Mouse (Mus musculus) adrenal gland, adult 18-20 months (tissue): ENCODE results near the gene Lrrc38. TPM values are rescaled to one million over a fixed set of nuclear protein-coding genes. Genes with fewer than 3 reads are reported as not detected.

Experiments used
- total RNA-seq, 2 experiments: library from RNA; stranded (reverse); gene quantifications; 1 replicate in 1 of 2; 2 replicates in 1 of 2; pipeline ENCODE4 v1.2.3; 2021

Gene Lrrc38
- total RNA-seq, 2 experiments from 2014 or later = 0.43 TPM; not detected in 1

Other genes starting within 250 kb of the Lrrc38 start
- 10 to 100 TPM; 25.7 to 35.1 TPM for gene Prdm2, start 136.8 kb upstream of the Lrrc38 start, total RNA-seq
- gene Pdpn, start 50.2 kb upstream of the Lrrc38 start, total RNA-seq = 10 to 100 TPM in 1 of 2 experiments, 1 to 10 TPM in 1; 5.8 to 10.6 TPM
- not detected for gene Pramel1, start 44.7 kb downstream of the Lrrc38 start, total RNA-seq
- gene Pramef8, start 62.7 kb downstream of the Lrrc38 start, total RNA-seq = 10 to 100 TPM in 1 of 2 experiments, 1 to 10 TPM in 1; 9.3 to 10.7 TPM
- gene Oog4, start 100.6 kb downstream of the Lrrc38 start, total RNA-seq = not detected
- not detected for gene Gm13043, start 161.6 kb downstream of the Lrrc38 start, total RNA-seq
- gene Gm13040, start 186.2 kb downstream of the Lrrc38 start, total RNA-seq = not detected
- not detected for gene BC080695, start 201.9 kb downstream of the Lrrc38 start, total RNA-seq
- not detected for gene Gm13057, start 202.0 kb downstream of the Lrrc38 start, total RNA-seq